Mouse (Mus musculus) embryonic fibroblast, embryonic 13.5 days (primary cell): ENCODE data around the gene Nipal4.
"Not testable (repeated sequence)": the region's sequence is repeated elsewhere in the genome, so short reads cannot be mapped to it uniquely, and the experiment has no call there.

ENCODE experiments used
- CTCF ChIP-seq: IDR thresholded peaks from 2 replicates; pipeline ENCODE4 v1.5.1; 2011; ENCODE audit warnings: mild to moderate bottlenecking, control low read depth, low read length, moderate library complexity, borderline replicate concordance; ENCODE audit not compliant: insufficient read depth
- POLR2A ChIP-seq: IDR thresholded peaks from 2 replicates; pipeline ENCODE4 v1.6.1; 2011; ENCODE audit warnings: low read depth, mild to moderate bottlenecking, control low read depth, low read length, moderate library complexity

DNA sequence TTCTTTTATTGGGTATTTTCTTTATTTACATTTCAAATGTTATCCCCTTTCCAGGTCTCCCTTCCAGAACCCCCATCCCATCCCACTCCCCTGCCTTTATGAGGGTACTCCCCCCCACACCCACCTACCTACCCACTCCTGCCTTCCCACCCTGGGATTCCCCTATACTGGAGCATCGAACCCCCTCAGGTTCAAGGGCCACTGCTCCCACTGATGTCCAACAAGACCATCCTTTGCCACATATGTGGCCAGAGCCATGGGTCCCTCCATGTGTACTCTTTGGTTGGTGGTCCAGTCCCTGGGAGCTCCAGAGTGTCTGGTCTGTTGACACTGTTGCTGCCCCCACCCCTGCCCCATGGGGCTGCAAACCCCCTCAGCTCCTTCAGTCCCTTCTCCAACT, 15.7 kb upstream of the Nipal4 start:
- TF ChIP-seq CTCF, POLR2A: not testable (repeated sequence)
